Mouse (Mus musculus) small intestine, adult 2 months (tissue): ENCODE measurements around the gene Sh2d7.

ENCODE experiments used
- CTCF ChIP-seq: fragments of 200-500 bp; IDR thresholded peaks from 2 replicates; pipeline ENCODE4 v1.5.1; 2012; ENCODE audit warnings: low read depth, mild to moderate bottlenecking, control low read depth, inconsistent platforms, low read length, moderate library complexity, mixed read lengths; ENCODE audit not compliant: insufficient replicate concordance, insufficient read length; ENCODE audit errors: extremely low read depth
- POLR2A ChIP-seq: fragments of 200-500 bp; IDR thresholded peaks from 2 replicates; pipeline ENCODE4 v1.6.1; 2012; ENCODE audit warnings: low read depth, mild to moderate bottlenecking, control low read depth, inconsistent platforms, low read length, moderate library complexity

GRCm38 (mm10) chr9:54568732-54569131 lies 29.9 kb downstream of the Sh2d7 start:
- TF ChIP-seq CTCF, result no peak
- no peak for TF ChIP-seq POLR2A
